Mouse (Mus musculus): ENCODE measurements around the gene Slc39a13. TPM values are rescaled to one million over a fixed set of nuclear protein-coding genes. Genes with fewer than 3 reads are reported as not detected.

Gene Slc39a13
- polyA plus RNA-seq, 1 experiment, result 17.8 TPM

- no peaks in the 10 kb centered on the region for H3K4me1 ChIP-seq (ENCODE audit: control insufficient read depth, insufficient read depth, insufficient read length, low read length)
- TF ChIP-seq POLR2A (IDR thresholded peaks at IDR 0.05; ENCODE audit: low read depth, low read length) (no peak), CTCF (IDR thresholded peaks at IDR 0.05; ENCODE audit: extremely low read depth, insufficient read length, insufficient replicate concordance, low read depth, low read length) (no peak)
- no peak overlapping the region for H3K27ac ChIP-seq (ENCODE audit: insufficient read depth, low read depth, low read length)
- no peaks in the 10 kb centered on the region for H3K36me3 ChIP-seq (ENCODE audit: control insufficient read depth, insufficient read depth, low read length)
- no peaks in the 10 kb centered on the region for H3K27me3 ChIP-seq (ENCODE audit: control insufficient read depth, insufficient read depth, low read length)
- WGBS, result 50% methylated on average over 6 of the region's 6 CpGs
- no peak overlapping the region for H3K4me3 ChIP-seq (ENCODE audit: low read depth, low read length)
Measured at GRCm38 (mm10) chr2:91090208-91090607, 20.0 kb upstream of the Slc39a13 start.

GRCm38 (mm10) chr2:91088987-91089386 is 18.8 kb upstream of the Slc39a13 start:
- H3K4me1 ChIP-seq (ENCODE audit: control insufficient read depth, insufficient read depth, insufficient read length, low read length), result no peaks in the 10 kb centered on the region
- 72% methylated on average over 9 of the region's 9 CpGs for WGBS
- H3K36me3 ChIP-seq (ENCODE audit: control insufficient read depth, insufficient read depth, low read length), result no peaks in the 10 kb centered on the region
- H3K4me3 ChIP-seq (ENCODE audit: low read depth, low read length), result no peak overlapping the region
- no peak for TF ChIP-seq CTCF (IDR thresholded peaks at IDR 0.05; ENCODE audit: extremely low read depth, insufficient read length, insufficient replicate concordance, low read depth, low read length)
- no peak for TF ChIP-seq POLR2A (IDR thresholded peaks at IDR 0.05; ENCODE audit: low read depth, low read length)
- no peaks in the 10 kb centered on the region for H3K27me3 ChIP-seq (ENCODE audit: control insufficient read depth, insufficient read depth, low read length)
- no peak overlapping the region for H3K27ac ChIP-seq (ENCODE audit: insufficient read depth, low read depth, low read length)

- no peak overlapping the region for H3K4me3 ChIP-seq (ENCODE audit: low read depth, low read length)
- TF ChIP-seq POLR2A (IDR thresholded peaks at IDR 0.05; ENCODE audit: low read depth, low read length) (no peak), CTCF (IDR thresholded peaks at IDR 0.05; ENCODE audit: extremely low read depth, insufficient read length, insufficient replicate concordance, low read depth, low read length) (no peak)
- H3K27ac ChIP-seq (ENCODE audit: insufficient read depth, low read depth, low read length), result 0 out of 2 replicates have a peak overlapping the region, but pooled peaks have one; percentile 12
- 81% methylated on average over 9 of the region's 9 CpGs for WGBS
- no peaks in the 10 kb centered on the region for H3K27me3 ChIP-seq (ENCODE audit: control insufficient read depth, insufficient read depth, low read length)
- 0 out of 2 replicates have a peak, but pooled peaks cover 5% of the 10 kb centered on the region for H3K4me1 ChIP-seq (ENCODE audit: control insufficient read depth, insufficient read depth, insufficient read length, low read length)
- no peaks in the 10 kb centered on the region for H3K36me3 ChIP-seq (ENCODE audit: control insufficient read depth, insufficient read depth, low read length)
Measured at GRCm38 (mm10) chr2:91087453-91087852, 17.2 kb upstream of the Slc39a13 start.

GRCm38 (mm10) chr2:91086392-91087237 is 16.4 kb upstream of the Slc39a13 start:
- Histone ChIP-seq H3K27ac (ENCODE audit: insufficient read depth, low read depth, low read length) (peak overlapping the region; percentile 27; the same call in 1 of the 2 replicates), H3K27me3 (ENCODE audit: control insufficient read depth, insufficient read depth, low read length) (no peaks in the 10 kb centered on the region), H3K4me1 (ENCODE audit: control insufficient read depth, insufficient read depth, insufficient read length, low read length) (peaks cover 7% of the 10 kb centered on the region; the same call in 1 of the 2 replicates), H3K4me3 (ENCODE audit: low read depth, low read length) (no peak overlapping the region), H3K36me3 (ENCODE audit: control insufficient read depth, insufficient read depth, low read length) (no peaks in the 10 kb centered on the region)
- TF ChIP-seq POLR2A (IDR thresholded peaks at IDR 0.05; ENCODE audit: low read depth, low read length) (no peak), CTCF (IDR thresholded peaks at IDR 0.05; ENCODE audit: extremely low read depth, insufficient read length, insufficient replicate concordance, low read depth, low read length) (no peak)
- 76% methylated on average over 9 of the region's 9 CpGs for WGBS

GRCm38 (mm10) chr2:91085494-91086391 is 15.5 kb upstream of the Slc39a13 start:
- H3K27ac ChIP-seq (ENCODE audit: insufficient read depth, low read depth, low read length), result peak overlapping the region; percentile 54; the same call in 1 of the 2 replicates
- peaks cover 7% of the 10 kb centered on the region; the same call in 1 of the 2 replicates for H3K4me1 ChIP-seq (ENCODE audit: control insufficient read depth, insufficient read depth, insufficient read length, low read length)
- WGBS, result 82% methylated on average over 14 of the region's 14 CpGs
- TF ChIP-seq POLR2A (IDR thresholded peaks at IDR 0.05; ENCODE audit: low read depth, low read length) (no peak), CTCF (IDR thresholded peaks at IDR 0.05; ENCODE audit: extremely low read depth, insufficient read length, insufficient replicate concordance, low read depth, low read length) (no peak)
- H3K4me3 ChIP-seq (ENCODE audit: low read depth, low read length), result no peak overlapping the region
- H3K27me3 ChIP-seq (ENCODE audit: control insufficient read depth, insufficient read depth, low read length), result no peaks in the 10 kb centered on the region
- no peaks in the 10 kb centered on the region for H3K36me3 ChIP-seq (ENCODE audit: control insufficient read depth, insufficient read depth, low read length)

GRCm38 (mm10) chr2:91084179-91084820 is 14.1 kb upstream of the Slc39a13 start:
- Histone ChIP-seq H3K36me3 (ENCODE audit: control insufficient read depth, insufficient read depth, low read length) (no peaks in the 10 kb centered on the region), H3K27ac (ENCODE audit: insufficient read depth, low read depth, low read length) (peak overlapping the region; percentile 82), H3K4me1 (ENCODE audit: control insufficient read depth, insufficient read depth, insufficient read length, low read length) (peaks cover 7% of the 10 kb centered on the region; the same call in 1 of the 2 replicates), H3K27me3 (ENCODE audit: control insufficient read depth, insufficient read depth, low read length) (no peaks in the 10 kb centered on the region), H3K4me3 (ENCODE audit: low read depth, low read length) (peak overlapping the region; percentile 23)
- TF ChIP-seq CTCF (IDR thresholded peaks at IDR 0.05; ENCODE audit: extremely low read depth, insufficient read length, insufficient replicate concordance, low read depth, low read length), result no peak
- TF ChIP-seq POLR2A (IDR thresholded peaks at IDR 0.05; ENCODE audit: low read depth, low read length), result no peak
- WGBS, result 79% methylated on average over 15 of the region's 15 CpGs

Measured in small intestine, adult 2 months (tissue).